Mouse (Mus musculus) small intestine, adult 2 months (tissue): ENCODE results near the gene Tle6.

Experiments used
- CTCF ChIP-seq: fragments of 200-500 bp; IDR thresholded peaks from 2 replicates; pipeline ENCODE4 v1.5.1; 2012; ENCODE audit warnings: low read depth, mild to moderate bottlenecking, control low read depth, inconsistent platforms, low read length, moderate library complexity, mixed read lengths; ENCODE audit not compliant: insufficient replicate concordance, insufficient read length; ENCODE audit errors: extremely low read depth
- POLR2A ChIP-seq: fragments of 200-500 bp; IDR thresholded peaks from 2 replicates; pipeline ENCODE4 v1.6.1; 2012; ENCODE audit warnings: low read depth, mild to moderate bottlenecking, control low read depth, inconsistent platforms, low read length, moderate library complexity

GRCm38 (mm10) chr10:81574081-81575056 lies 26.5 kb downstream of the Tle6 start, which contains the start of gene Tle2:
- TF ChIP-seq CTCF = no peak
- TF ChIP-seq POLR2A = no peak
